Mouse (Mus musculus) liver, embryonic 14.5 days (tissue): ENCODE results near the gene Hbb-bt. TPM values are rescaled to one million over a fixed set of nuclear protein-coding genes. Genes with fewer than 3 reads are reported as not detected.

Source experiments
- ATAC-seq: fragments of 200-750 bp; cut with Nextera tagmentation; 2 replicates; pipeline ENCODE4 v1.8.0; 2017; ENCODE audit warnings: moderate number of reproducible peaks, mild to moderate bottlenecking, moderate library complexity; ENCODE audit not compliant: insufficient read depth
- DNase-seq, 3 experiments: peaks; one replicate each; pipeline ENCODE4 v3.0.0-alpha.2; 2012 to 2013; ENCODE audit warnings: low read depth in 3 of 3, low spot score in 3 of 3
- H3K27ac ChIP-seq: fragments of 300-500 bp; sonication (generic); 2 replicates; pipeline ENCODE4 v1.5.1; 2014; ENCODE audit warnings: moderate library complexity, mild to moderate bottlenecking, control low read depth, inconsistent platforms
- H3K27me3 ChIP-seq: fragments of 300-500 bp; sonication (generic); 2 replicates; pipeline ENCODE4 v1.6.1; 2014; ENCODE audit warnings: mild to moderate bottlenecking, low read length, moderate library complexity; ENCODE audit not compliant: control insufficient read depth, insufficient read depth
- H3K36me3 ChIP-seq: fragments of 300-500 bp; sonication (generic); replicated peaks from 2 replicates; pipeline ENCODE4 v1.6.1; 2014; ENCODE audit warnings: low read depth; ENCODE audit not compliant: control insufficient read depth, insufficient read depth
- H3K4me1 ChIP-seq, 2 experiments: fragments of 200-500 bp in 1 of 2; fragments of 300-500 bp in 1 of 2; sonication (generic) in 1 of 2; replicated peaks; 2 replicates each; pipeline ENCODE4 v1.6.1; 2012 to 2014; ENCODE audit warnings: antibody characterized with exemption in 1 of 2, inconsistent platforms in 1 of 2, low read length in 1 of 2; ENCODE audit not compliant: control insufficient read depth in 2 of 2, insufficient read depth in 2 of 2
- H3K4me2 ChIP-seq: fragments of 300-500 bp; sonication (generic); 2 replicates; pipeline ENCODE4 v1.6.1; 2014; ENCODE audit warnings: low read depth, mild to moderate bottlenecking, control low read depth, moderate library complexity
- H3K4me3 ChIP-seq, 2 experiments: fragments of 200-500 bp in 1 of 2; fragments of 300-500 bp in 1 of 2; sonication (generic) in 1 of 2; 2 replicates each; pipeline ENCODE4 v1.5.1; 2012 to 2014; ENCODE audit warnings: low read depth in 2 of 2, low read length in 2 of 2, mild to moderate bottlenecking in 2 of 2, control low read depth in 1 of 2, inconsistent platforms in 1 of 2, moderate library complexity in 1 of 2; ENCODE audit not compliant: insufficient read depth in 1 of 2
- H3K9ac ChIP-seq: fragments of 300-500 bp; sonication (generic); replicated peaks from 2 replicates; pipeline ENCODE4 v1.6.1; 2014; ENCODE audit warnings: mild to moderate bottlenecking, control low read depth, moderate library complexity
- H3K9me3 ChIP-seq: fragments of 300-500 bp; sonication (generic); 2 replicates; pipeline ENCODE4 v1.6.1; 2016; ENCODE audit warnings: low read length, mixed read lengths; ENCODE audit not compliant: control insufficient read depth
- CTCF ChIP-seq: IDR thresholded peaks from 2 replicates; pipeline ENCODE4 v1.5.1; 2016; ENCODE audit warnings: antibody characterized with exemption, low read depth, control low read depth
- EP300 ChIP-seq: IDR thresholded peaks from 2 replicates; pipeline ENCODE4 v1.6.1; 2016; ENCODE audit warnings: antibody characterized with exemption, low read depth
- WGBS: fragments of 180-500 bp; shearing (Covaris S2); extraction: QIAGEN DNeasy Blood & Tissue Kit; methylation state at CpG from one replicate; pipeline ENCODE4 v1.1.7; 2014; ENCODE audit not compliant: insufficient replicate concordance; 5-methylcytosine and 5-hydroxymethylcytosine counted together
- polyA plus RNA-seq, 2 experiments: library from polyadenylated mRNA; depleted of rRNA in 1 of 2; stranded (reverse) in 1 of 2; unstranded in 1 of 2; fragments of >200 nt; fragmentation: Nextera tagmentation in 1 of 2; extraction: Ambion mirVana in 1 of 2; gene quantifications; 2 replicates each; pipeline versions ENCODE4 v1.2.1 to v1.2.3; 2012 to 2014

Gene Hbb-bt
- 57,913 and 74,220 TPM in 2 replicates for polyA plus RNA-seq (2012; rRNA removed)
- 62,702 and 66,320 TPM in 2 replicates for polyA plus RNA-seq (2014; fragmentation: Nextera tagmentation; extraction: Ambion mirVana)

- no peaks in the 10 kb centered on the region; the same call in 1 of the 2 replicates for H3K36me3 ChIP-seq
- H3K4me2 ChIP-seq = peak within 1 kb of the TSS; percentile 83
- DNase-seq = peak; percentile 69 to 89 (median 88)
- H3K9me3 ChIP-seq = no peaks in the 10 kb centered on the region
- H3K4me3 ChIP-seq = peak within 1 kb of the TSS; percentile 52 to 83
- peak within 1 kb of the TSS; percentile 93 for H3K27ac ChIP-seq
- peak within 1 kb of the TSS; percentile 84 for H3K9ac ChIP-seq
- TF ChIP-seq CTCF = no peak
- TF ChIP-seq EP300 = peak; percentile 73
- H3K4me1 ChIP-seq = peaks cover 8 to 21% of the 10 kb centered on the region in 2 experiments
- ATAC-seq = peak; percentile 79
- H3K27me3 ChIP-seq = no peaks in the 10 kb centered on the region
- 36% methylated on average over 3 of the region's 3 CpGs for WGBS
Observed at GRCm38 (mm10) chr7:103813766-103814165, at the start of gene Hbb-bt. Hbb-bt (minus strand) TSS chr7:103813996.

GRCm38 (mm10) chr7:103861531-103861930 lies 47.7 kb upstream of the Hbb-bt start:
- Histone ChIP-seq H3K4me3 (no peak overlapping the region), H3K36me3 (no peaks in the 10 kb centered on the region), H3K9me3 (no peaks in the 10 kb centered on the region), H3K27me3 (no peaks in the 10 kb centered on the region), H3K4me1 (peaks cover 55 to 66% of the 10 kb centered on the region in 2 experiments), H3K27ac (peak overlapping the region; percentile 98), H3K4me2 (peak overlapping the region; percentile 52), H3K9ac (peak overlapping the region; percentile 73)
- TF ChIP-seq CTCF (no peak), EP300 (no peak)
- WGBS = 39% methylated on average over 3 of the region's 3 CpGs
- ATAC-seq (no peak), DNase-seq (no peak)

GRCm38 (mm10) chr7:103860855-103861254 lies 47.1 kb upstream of the Hbb-bt start:
- WGBS = 9% methylated on average over 1 of the region's 1 CpGs
- Histone ChIP-seq H3K9me3 (no peaks in the 10 kb centered on the region), H3K27ac (peak overlapping the region; percentile 98), H3K27me3 (no peaks in the 10 kb centered on the region), H3K4me1 (peaks cover 49 to 60% of the 10 kb centered on the region in 2 experiments), H3K4me2 (peak overlapping the region; percentile 70), H3K36me3 (no peaks in the 10 kb centered on the region), H3K9ac (peak overlapping the region; percentile 84), H3K4me3 (no peak overlapping the region)
- DNase-seq (peak; percentile 94 to 100 (median 100)), ATAC-seq (peak; percentile 82)
- TF ChIP-seq CTCF = peak; percentile 78
- TF ChIP-seq EP300 = peak; percentile 99

GRCm38 (mm10) chr7:103859076-103859475 lies 45.3 kb upstream of the Hbb-bt start:
- ATAC-seq = peak; percentile 86
- no peak for TF ChIP-seq CTCF
- peak; percentile 97 for TF ChIP-seq EP300
- Histone ChIP-seq H3K4me3 (peak overlapping the region in 1 of 2 experiments; percentile 26; a peak in 2 of 4 replicates), H3K27me3 (no peaks in the 10 kb centered on the region), H3K9ac (peak overlapping the region; percentile 77), H3K4me1 (peaks cover 50 to 58% of the 10 kb centered on the region in 2 experiments), H3K9me3 (no peaks in the 10 kb centered on the region), H3K36me3 (no peaks in the 10 kb centered on the region), H3K27ac (peak overlapping the region; percentile 98), H3K4me2 (peak overlapping the region; percentile 70)
- DNase-seq = peak in 2 of 3 experiments; percentile 94 to 95
- WGBS = 7% methylated on average over 2 of the region's 2 CpGs

GRCm38 (mm10) chr7:103854669-103855068 lies 40.9 kb upstream of the Hbb-bt start:
- no peaks in the 10 kb centered on the region for H3K9me3 ChIP-seq
- peak overlapping the region; percentile 70 for H3K27ac ChIP-seq
- DNase-seq = no peak
- no peak; the same call in 1 of the 2 replicates for ATAC-seq
- H3K4me1 ChIP-seq = peaks cover 33% of the 10 kb centered on the region in 2 experiments
- no peaks in the 10 kb centered on the region for H3K27me3 ChIP-seq
- H3K9ac ChIP-seq = peak overlapping the region; percentile 16; the same call in 1 of the 2 replicates
- no peak overlapping the region for H3K4me2 ChIP-seq
- H3K4me3 ChIP-seq = no peak overlapping the region
- H3K36me3 ChIP-seq = no peaks in the 10 kb centered on the region
- WGBS = 38% methylated on average over 1 of the region's 1 CpGs
- peak; percentile 78 for TF ChIP-seq EP300
- no peak for TF ChIP-seq CTCF
